Mouse (Mus musculus) lung, postnatal 4 days (tissue): ENCODE data around the gene Rbm20.

Experiments
- DNase-seq, 2 experiments: peaks; one replicate each; pipeline ENCODE4 v3.0.0; 2021

Rbm20 gene

GRCm38 (mm10) chr19:53724053-53724452 lies 46.9 kb downstream of the Rbm20 start:
- no peak for DNase-seq

GRCm38 (mm10) chr19:53726340-53726739 lies 49.2 kb downstream of the Rbm20 start:
- DNase-seq, result no peak

- DNase-seq, result no peak
Measured at GRCm38 (mm10) chr19:53726755-53727154, 49.6 kb downstream of the Rbm20 start.

- DNase-seq, result no peak
Measured at GRCm38 (mm10) chr19:53727277-53727676, 50.2 kb downstream of the Rbm20 start.

- DNase-seq, result no peak
Measured at GRCm38 (mm10) chr19:53727886-53728669, 51.0 kb downstream of the Rbm20 start.

GRCm38 (mm10) chr19:53729919-53730318 lies 52.8 kb downstream of the Rbm20 start:
- DNase-seq, result no peak

- no peak for DNase-seq
Measured at GRCm38 (mm10) chr19:53731761-53732201, 54.7 kb downstream of the Rbm20 start.

- no peak for DNase-seq
Measured at GRCm38 (mm10) chr19:53734845-53735244, 57.7 kb downstream of the Rbm20 start.

- DNase-seq, result no peak
Measured at GRCm38 (mm10) chr19:53738701-53739131, 61.6 kb downstream of the Rbm20 start.

GRCm38 (mm10) chr19:53739570-53740266 lies 62.6 kb downstream of the Rbm20 start:
- DNase-seq, result no peak

- no peak for DNase-seq
Measured at GRCm38 (mm10) chr19:53740750-53741380, 63.8 kb downstream of the Rbm20 start.

GRCm38 (mm10) chr19:53741902-53742301 lies 64.8 kb downstream of the Rbm20 start:
- no peak for DNase-seq

- DNase-seq, result no peak
Measured at GRCm38 (mm10) chr19:53745354-53745753, 68.2 kb downstream of the Rbm20 start.

- DNase-seq, result no peak
Measured at GRCm38 (mm10) chr19:53746116-53746515, 69.0 kb downstream of the Rbm20 start.

- no peak for DNase-seq
Measured at GRCm38 (mm10) chr19:53748236-53748775, 71.2 kb downstream of the Rbm20 start.

- no peak for DNase-seq
Measured at GRCm38 (mm10) chr19:53749326-53749725, 72.2 kb downstream of the Rbm20 start.

- DNase-seq, result no peak
Measured at GRCm38 (mm10) chr19:53751420-53752185, 74.5 kb downstream of the Rbm20 start.

GRCm38 (mm10) chr19:53752993-53753392 lies 75.9 kb downstream of the Rbm20 start:
- DNase-seq, result no peak

GRCm38 (mm10) chr19:53754421-53754830 lies 77.3 kb downstream of the Rbm20 start:
- no peak for DNase-seq

GRCm38 (mm10) chr19:53755346-53755745 lies 78.2 kb downstream of the Rbm20 start:
- DNase-seq, result no peak

- DNase-seq, result no peak
Measured at GRCm38 (mm10) chr19:53757432-53758109, 80.5 kb downstream of the Rbm20 start.

GRCm38 (mm10) chr19:53758881-53759418 lies 81.8 kb downstream of the Rbm20 start:
- no peak for DNase-seq
